Mouse (Mus musculus) neural tube, embryonic 13.5 days (tissue): ENCODE results near the gene Shroom3. TPM values are rescaled to one million over a fixed set of nuclear protein-coding genes. Genes with fewer than 3 reads are reported as not detected.

Source experiments
- ATAC-seq: fragments of 200-750 bp; cut with Nextera tagmentation; 2 replicates; pipeline ENCODE4 v1.8.0; 2017; ENCODE audit warnings: low read depth, mild to moderate bottlenecking, moderate TSS enrichment, moderate library complexity
- H3K27ac ChIP-seq: fragments of 300-500 bp; sonication (generic); replicated peaks from 2 replicates; pipeline ENCODE4 v1.5.1; 2015; ENCODE audit warnings: moderate library complexity, mild to moderate bottlenecking, inconsistent platforms
- H3K27me3 ChIP-seq: fragments of 300-500 bp; sonication (generic); 2 replicates; pipeline ENCODE4 v1.6.1; 2015; ENCODE audit warnings: mild to moderate bottlenecking, inconsistent platforms
- H3K36me3 ChIP-seq: fragments of 300-500 bp; sonication (generic); 2 replicates; pipeline ENCODE4 v1.6.1; 2015; ENCODE audit warnings: mild to moderate bottlenecking, inconsistent platforms
- H3K4me1 ChIP-seq: fragments of 300-500 bp; sonication (generic); replicated peaks from 2 replicates; pipeline ENCODE4 v1.6.1; 2015; ENCODE audit warnings: inconsistent platforms
- H3K4me2 ChIP-seq: fragments of 300-500 bp; sonication (generic); 2 replicates; pipeline ENCODE4 v1.6.1; 2015; ENCODE audit warnings: inconsistent platforms, mild to moderate bottlenecking, moderate library complexity
- H3K4me3 ChIP-seq: fragments of 300-500 bp; sonication (generic); 2 replicates; pipeline ENCODE4 v1.5.1; 2015; ENCODE audit warnings: mild to moderate bottlenecking, inconsistent platforms
- H3K9ac ChIP-seq: fragments of 300-500 bp; sonication (generic); 2 replicates; pipeline ENCODE4 v1.6.1; 2015; ENCODE audit warnings: moderate library complexity, mild to moderate bottlenecking, inconsistent platforms
- H3K9me3 ChIP-seq: fragments of 300-500 bp; sonication (generic); 2 replicates; pipeline ENCODE4 v1.6.1; 2016; ENCODE audit warnings: inconsistent platforms
- WGBS: fragments of 180-500 bp; shearing (Covaris S2); methylation state at CpG from one replicate; pipeline ENCODE4 v1.1.7; 2015; 5-methylcytosine and 5-hydroxymethylcytosine counted together
- polyA plus RNA-seq: library from polyadenylated mRNA; unstranded; fragments of >200 nt; fragmentation: Nextera tagmentation; extraction: Ambion mirVana; gene quantifications from 2 replicates; pipeline ENCODE4 v1.2.1, GENCODE M21; 2015

Shroom3 gene
- polyA plus RNA-seq, 1 experiment from 2014 or later = 1.7 TPM

GRCm38 (mm10) chr5:92843850-92844785 lies 160.9 kb downstream of the Shroom3 start:
- H3K4me1 ChIP-seq = peaks cover 43% of the 10 kb centered on the region
- H3K4me3 ChIP-seq = no peak overlapping the region
- H3K4me2 ChIP-seq = no peak overlapping the region; the same call in 1 of the 2 replicates
- H3K9me3 ChIP-seq = no peaks in the 10 kb centered on the region
- 0 out of 2 replicates have a peak overlapping the region, but pooled peaks have one; percentile 23 for H3K9ac ChIP-seq
- 33% methylated on average over 20 of the region's 20 CpGs for WGBS
- H3K27ac ChIP-seq = peak overlapping the region; percentile 50; the same call in 1 of the 2 replicates
- no peaks in the 10 kb centered on the region for H3K36me3 ChIP-seq
- ATAC-seq = peak; percentile 82
- no peaks in the 10 kb centered on the region for H3K27me3 ChIP-seq

DNA sequence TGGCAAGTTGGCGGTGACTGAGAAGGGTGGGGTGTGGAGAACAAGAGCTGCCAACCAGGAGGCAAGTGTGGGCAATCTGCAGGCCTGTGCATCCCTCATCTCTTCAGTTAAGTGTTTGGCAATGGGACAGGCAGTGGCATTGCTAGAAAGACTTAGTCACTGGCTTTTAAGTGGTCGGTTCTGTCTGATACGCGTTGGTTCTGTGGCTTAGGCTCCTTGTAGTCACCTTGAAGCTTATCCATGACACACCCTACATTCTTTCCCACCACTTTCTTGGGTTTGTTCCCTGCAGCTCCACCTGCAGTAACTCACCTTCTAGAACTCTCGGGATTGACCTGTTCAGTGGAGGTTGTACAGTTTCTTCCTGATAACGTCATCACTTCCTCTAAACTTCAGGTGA lies 166.5 kb downstream of the Shroom3 start:
- Histone ChIP-seq H3K4me1 (peaks cover 6% of the 10 kb centered on the region), H3K36me3 (no peaks in the 10 kb centered on the region), H3K4me3 (no peak overlapping the region), H3K9ac (no peak overlapping the region), H3K9me3 (no peaks in the 10 kb centered on the region), H3K27ac (no peak overlapping the region), H3K27me3 (no peaks in the 10 kb centered on the region), H3K4me2 (no peak overlapping the region)
- WGBS = 94% methylated on average over 6 of the region's 6 CpGs
- no peak for ATAC-seq

GRCm38 (mm10) chr5:92850925-92851324 lies 167.7 kb downstream of the Shroom3 start:
- ATAC-seq = peak; percentile 53; the same call in 1 of the 2 replicates
- H3K36me3 ChIP-seq = no peaks in the 10 kb centered on the region
- no peak overlapping the region for H3K4me2 ChIP-seq
- WGBS = 74% methylated on average over 3 of the region's 3 CpGs
- H3K4me3 ChIP-seq = no peak overlapping the region
- H3K9ac ChIP-seq = no peak overlapping the region
- H3K9me3 ChIP-seq = no peaks in the 10 kb centered on the region
- H3K27me3 ChIP-seq = no peaks in the 10 kb centered on the region
- H3K4me1 ChIP-seq = peaks cover 2% of the 10 kb centered on the region
- H3K27ac ChIP-seq = peak overlapping the region; percentile 23; the same call in 1 of the 2 replicates

GRCm38 (mm10) chr5:92854983-92855382 lies 171.7 kb downstream of the Shroom3 start:
- Histone ChIP-seq H3K4me1 (peaks cover 19% of the 10 kb centered on the region), H3K27ac (no peak overlapping the region), H3K36me3 (no peaks in the 10 kb centered on the region), H3K9me3 (no peaks in the 10 kb centered on the region), H3K9ac (no peak overlapping the region), H3K4me3 (no peak overlapping the region), H3K4me2 (no peak overlapping the region), H3K27me3 (no peaks in the 10 kb centered on the region)
- WGBS = 75% methylated on average over 4 of the region's 4 CpGs
- ATAC-seq = no peak

DNA sequence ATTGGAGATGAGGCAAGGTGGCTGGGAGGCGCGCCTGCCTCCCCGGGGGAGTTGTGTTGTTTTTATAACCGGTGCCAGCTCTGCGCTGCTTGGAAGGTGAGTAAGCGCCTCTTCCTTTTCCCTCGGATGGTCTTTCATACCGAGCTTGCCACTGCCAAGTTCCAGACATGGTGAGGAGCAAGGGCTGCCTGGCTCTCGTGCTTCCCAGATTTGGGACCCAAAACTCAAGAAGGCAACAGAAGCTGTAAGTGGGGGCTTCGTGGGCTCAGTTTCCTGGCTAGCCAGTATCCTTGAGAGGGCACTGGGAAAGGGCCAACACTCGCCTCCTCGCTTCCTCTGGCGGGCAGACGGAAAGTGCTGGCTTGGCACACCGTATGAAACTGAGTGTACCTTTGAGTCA lies 173.1 kb downstream of the Shroom3 start:
- H3K36me3 ChIP-seq = no peaks in the 10 kb centered on the region
- no peak overlapping the region for H3K4me3 ChIP-seq
- H3K27me3 ChIP-seq = no peaks in the 10 kb centered on the region
- no peak overlapping the region for H3K9ac ChIP-seq
- no peaks in the 10 kb centered on the region for H3K9me3 ChIP-seq
- no peak overlapping the region for H3K27ac ChIP-seq
- ATAC-seq = no peak
- no peak overlapping the region for H3K4me2 ChIP-seq
- peaks cover 28% of the 10 kb centered on the region for H3K4me1 ChIP-seq
- 40% methylated on average over 15 of the region's 15 CpGs for WGBS

DNA sequence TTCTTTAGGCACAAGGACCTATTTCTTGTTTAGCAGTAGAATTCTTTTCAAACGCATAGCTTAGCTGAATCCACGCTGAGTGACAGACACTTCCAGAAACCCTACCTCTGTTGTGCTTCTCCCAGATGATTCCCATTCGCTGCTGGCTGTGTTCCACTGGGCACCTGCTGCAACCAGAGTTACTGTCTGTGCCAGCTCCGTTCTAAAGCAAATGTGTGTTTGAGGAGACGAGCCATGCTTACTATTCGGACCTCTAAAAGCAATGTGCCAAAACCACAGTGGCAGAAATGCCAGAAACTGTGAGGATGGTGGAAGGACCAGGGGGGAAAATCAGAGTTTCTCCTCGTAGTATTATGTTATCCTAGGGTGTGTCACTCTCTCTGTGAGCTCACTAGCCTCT lies 173.9 kb downstream of the Shroom3 start:
- Histone ChIP-seq H3K27ac (no peak overlapping the region), H3K4me2 (no peak overlapping the region), H3K4me3 (no peak overlapping the region), H3K9me3 (no peaks in the 10 kb centered on the region), H3K36me3 (no peaks in the 10 kb centered on the region), H3K27me3 (no peaks in the 10 kb centered on the region), H3K9ac (no peak overlapping the region), H3K4me1 (peaks cover 36% of the 10 kb centered on the region)
- 58% methylated on average over 7 of the region's 7 CpGs for WGBS
- ATAC-seq = no peak

DNA sequence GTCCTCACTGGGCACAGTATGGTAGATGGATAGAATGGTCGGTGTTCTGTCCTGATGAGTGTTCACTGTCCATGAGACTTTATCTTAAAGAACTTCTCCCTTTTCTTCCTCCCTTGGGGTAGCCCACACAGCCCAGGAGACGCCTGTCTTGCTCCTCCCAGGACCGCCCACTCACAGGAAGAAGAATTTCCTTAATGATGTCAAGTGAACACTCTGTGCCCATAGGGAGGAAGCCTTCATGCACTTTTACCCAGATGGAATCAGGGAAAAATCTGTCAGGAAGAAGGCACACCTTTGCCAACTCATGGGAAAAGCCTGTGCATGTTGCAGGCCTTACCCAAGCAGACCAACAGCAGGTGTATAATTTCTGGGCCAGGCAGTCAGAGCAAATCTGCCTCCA lies 174.9 kb downstream of the Shroom3 start:
- Histone ChIP-seq H3K4me2 (no peak overlapping the region), H3K9ac (no peak overlapping the region), H3K4me1 (peaks cover 42% of the 10 kb centered on the region), H3K36me3 (no peaks in the 10 kb centered on the region), H3K27ac (no peak overlapping the region), H3K9me3 (no peaks in the 10 kb centered on the region), H3K27me3 (no peaks in the 10 kb centered on the region), H3K4me3 (no peak overlapping the region)
- WGBS = 91% methylated on average over 3 of the region's 3 CpGs
- ATAC-seq = no peak

DNA sequence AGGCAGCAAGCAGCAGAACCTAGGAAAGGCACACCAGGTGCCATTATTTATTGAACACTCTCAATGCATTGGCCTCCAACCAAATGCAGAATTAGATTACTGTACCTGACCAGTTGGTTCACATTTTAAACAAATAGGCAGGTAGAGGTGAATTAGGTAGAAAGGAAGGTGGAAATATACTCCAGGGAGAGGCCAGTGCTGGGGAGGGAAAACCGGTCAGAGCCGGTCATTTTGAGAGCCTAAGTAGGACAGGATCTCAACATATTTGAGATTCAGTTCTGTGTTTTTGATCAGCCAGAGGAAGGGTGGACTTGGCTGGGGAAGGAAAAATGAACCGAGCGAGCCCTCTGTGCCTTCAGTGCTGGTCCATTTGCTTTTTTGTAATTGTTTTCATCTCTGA lies 175.3 kb downstream of the Shroom3 start:
- peaks cover 42% of the 10 kb centered on the region for H3K4me1 ChIP-seq
- ATAC-seq = no peak
- no peaks in the 10 kb centered on the region for H3K36me3 ChIP-seq
- no peak overlapping the region for H3K27ac ChIP-seq
- 98% methylated on average over 4 of the region's 4 CpGs for WGBS
- no peaks in the 10 kb centered on the region for H3K9me3 ChIP-seq
- no peak overlapping the region for H3K4me2 ChIP-seq
- H3K9ac ChIP-seq = no peak overlapping the region
- no peaks in the 10 kb centered on the region for H3K27me3 ChIP-seq
- no peak overlapping the region for H3K4me3 ChIP-seq

DNA sequence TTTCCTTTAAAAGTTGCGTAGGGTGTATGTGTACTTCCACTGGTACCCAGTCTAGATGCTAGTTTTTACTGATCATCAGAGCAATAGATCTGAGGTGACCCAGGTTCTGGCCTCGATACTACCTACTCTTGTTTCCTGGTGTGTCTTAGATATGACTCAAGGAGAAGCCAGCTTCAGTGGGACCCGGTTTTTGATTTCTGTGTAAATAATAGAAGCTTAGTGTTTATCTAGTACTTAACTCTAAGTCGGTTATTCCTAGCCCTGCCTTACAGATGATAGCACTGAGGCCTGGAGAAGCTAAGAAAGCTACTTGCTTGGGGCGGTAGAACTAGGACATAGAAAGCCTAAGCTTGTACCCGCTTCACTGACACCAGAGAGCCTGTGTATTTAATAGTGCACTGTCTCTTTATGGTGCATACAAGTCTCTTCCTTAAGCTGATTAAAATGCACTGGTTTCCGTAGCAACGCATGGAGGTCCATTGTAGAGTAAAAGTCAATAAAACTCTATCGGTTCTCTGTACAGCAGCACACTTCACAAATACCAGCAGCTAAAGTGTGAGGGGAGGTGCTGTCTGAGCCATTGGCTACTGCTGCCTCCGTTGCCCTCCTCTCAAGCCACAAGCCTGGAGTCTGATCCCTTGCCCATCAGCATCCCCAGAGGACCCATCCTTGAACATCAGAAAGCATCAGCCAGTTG lies 178.3 kb downstream of the Shroom3 start:
- peaks cover 38% of the 10 kb centered on the region for H3K4me1 ChIP-seq
- no peaks in the 10 kb centered on the region for H3K9me3 ChIP-seq
- peak overlapping the region; percentile 21 for H3K4me2 ChIP-seq
- H3K36me3 ChIP-seq = no peaks in the 10 kb centered on the region
- peak; percentile 81 for ATAC-seq
- H3K9ac ChIP-seq = no peak overlapping the region
- WGBS = 44% methylated on average over 10 of the region's 10 CpGs
- H3K27ac ChIP-seq = peak overlapping the region; percentile 65
- no peaks in the 10 kb centered on the region for H3K27me3 ChIP-seq
- no peak overlapping the region for H3K4me3 ChIP-seq

GRCm38 (mm10) chr5:92865090-92865489 lies 181.9 kb downstream of the Shroom3 start:
- Histone ChIP-seq H3K9me3 (no peaks in the 10 kb centered on the region), H3K27me3 (no peaks in the 10 kb centered on the region), H3K9ac (no peak overlapping the region), H3K4me1 (peaks cover 33% of the 10 kb centered on the region), H3K4me2 (no peak overlapping the region), H3K36me3 (no peaks in the 10 kb centered on the region), H3K4me3 (no peak overlapping the region), H3K27ac (no peak overlapping the region)
- no peak for ATAC-seq
- 68% methylated on average over 4 of the region's 4 CpGs for WGBS

DNA sequence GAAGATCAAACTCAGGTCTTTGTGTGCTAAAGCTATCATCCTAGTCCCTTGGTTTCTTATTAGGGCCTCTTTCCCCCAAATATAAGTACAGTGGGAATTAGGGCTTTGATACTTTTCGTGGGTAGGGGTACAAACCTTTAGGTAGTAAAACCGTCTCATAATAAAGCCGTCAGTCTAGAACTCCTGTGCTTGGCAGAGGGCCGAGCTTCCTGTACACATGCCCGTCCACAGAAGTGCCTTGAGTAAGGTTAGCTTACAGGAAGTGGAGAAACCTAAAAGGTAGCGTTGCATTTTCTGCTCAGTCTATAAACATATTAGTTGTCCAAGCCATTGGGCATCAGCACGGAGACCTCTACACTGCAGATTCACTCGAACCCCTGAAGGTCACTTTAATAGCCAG lies 183.3 kb downstream of the Shroom3 start:
- H3K4me1 ChIP-seq = peaks cover 22% of the 10 kb centered on the region
- no peak for ATAC-seq
- H3K4me3 ChIP-seq = no peak overlapping the region
- no peaks in the 10 kb centered on the region for H3K9me3 ChIP-seq
- H3K36me3 ChIP-seq = no peaks in the 10 kb centered on the region
- no peak overlapping the region for H3K9ac ChIP-seq
- H3K27me3 ChIP-seq = no peaks in the 10 kb centered on the region
- WGBS = 81% methylated on average over 8 of the region's 8 CpGs
- no peak overlapping the region for H3K4me2 ChIP-seq
- no peak overlapping the region for H3K27ac ChIP-seq

DNA sequence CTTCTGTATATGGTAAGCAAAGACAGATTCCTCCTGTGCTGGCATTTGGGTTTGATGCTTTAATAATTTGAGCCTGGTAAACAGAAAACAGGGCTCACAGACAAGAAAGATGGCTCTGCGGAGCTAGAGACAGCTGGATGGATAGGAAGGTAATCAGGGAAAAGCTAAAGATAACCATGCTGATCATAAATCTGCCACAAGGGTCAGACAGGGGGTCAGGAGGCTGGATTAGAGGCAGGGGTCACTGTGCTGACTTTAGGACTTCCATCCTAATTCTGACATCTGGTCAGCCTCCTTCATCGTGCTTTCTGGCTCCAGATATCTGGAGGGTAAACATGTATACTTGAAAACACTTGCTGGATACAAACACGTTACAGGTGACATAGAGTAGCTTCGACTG lies 184.0 kb downstream of the Shroom3 start:
- WGBS = 47% methylated on average over 4 of the region's 4 CpGs
- H3K36me3 ChIP-seq = no peaks in the 10 kb centered on the region

More for the DNA sequence above, 184.0 kb downstream of the Shroom3 start:
- Histone ChIP-seq H3K4me3 (no peak overlapping the region), H3K9ac (no peak overlapping the region), H3K27me3 (no peaks in the 10 kb centered on the region), H3K9me3 (no peaks in the 10 kb centered on the region), H3K27ac (no peak overlapping the region), H3K4me2 (no peak overlapping the region), H3K4me1 (peaks cover 14% of the 10 kb centered on the region)
- no peak for ATAC-seq
